Mouse (Mus musculus) forebrain, embryonic 13.5 days (tissue): ENCODE results near the gene Cd46. TPM values are rescaled to one million over a fixed set of nuclear protein-coding genes. Genes with fewer than 3 reads are reported as not detected.
A peak's percentile ranks its signal among the peaks of the same experiment; 100 is the strongest.

Experiments
- ATAC-seq: fragments of 200-750 bp; cut with Nextera tagmentation; 2 replicates; pipeline ENCODE4 v1.8.0; 2017
- H3K27ac ChIP-seq: fragments of 300-500 bp; sonication (generic); 2 replicates; pipeline ENCODE4 v1.5.1; 2015; ENCODE audit warnings: inconsistent platforms, mild to moderate bottlenecking, moderate library complexity
- H3K27me3 ChIP-seq: fragments of 300-500 bp; sonication (generic); 2 replicates; pipeline ENCODE4 v1.6.1; 2015; ENCODE audit warnings: mild to moderate bottlenecking, inconsistent platforms
- H3K36me3 ChIP-seq: fragments of 300-500 bp; sonication (generic); 2 replicates; pipeline ENCODE4 v1.6.1; 2015; ENCODE audit warnings: mild to moderate bottlenecking, inconsistent platforms; ENCODE audit not compliant: poor library complexity, severe bottlenecking
- H3K4me1 ChIP-seq: fragments of 300-500 bp; sonication (generic); 2 replicates; pipeline ENCODE4 v1.6.1; 2015; ENCODE audit warnings: inconsistent platforms
- H3K4me2 ChIP-seq: fragments of 300-500 bp; sonication (generic); 2 replicates; pipeline ENCODE4 v1.6.1; 2015; ENCODE audit warnings: inconsistent platforms, mild to moderate bottlenecking, moderate library complexity
- H3K4me3 ChIP-seq: fragments of 300-500 bp; sonication (generic); 2 replicates; pipeline ENCODE4 v1.5.1; 2015; ENCODE audit warnings: mild to moderate bottlenecking, inconsistent platforms
- H3K9ac ChIP-seq: fragments of 300-500 bp; sonication (generic); 2 replicates; pipeline ENCODE4 v1.6.1; 2015; ENCODE audit warnings: mild to moderate bottlenecking, inconsistent platforms
- H3K9me3 ChIP-seq: fragments of 300-500 bp; sonication (generic); replicated peaks from 2 replicates; pipeline ENCODE4 v1.6.1; 2016; ENCODE audit warnings: inconsistent platforms
- WGBS: fragments of 180-500 bp; shearing (Covaris S2); methylation state at CpG from one replicate; pipeline ENCODE4 v1.1.7; 2015; 5-methylcytosine and 5-hydroxymethylcytosine counted together
- polyA plus RNA-seq: library from polyadenylated mRNA; unstranded; fragments of >200 nt; fragmentation: Nextera tagmentation; extraction: Ambion mirVana; gene quantifications from 2 replicates; pipeline ENCODE4 v1.2.1, GENCODE M21; 2015

Cd46 gene
- polyA plus RNA-seq, 1 experiment from 2014 or later, result 1.2 TPM

DNA sequence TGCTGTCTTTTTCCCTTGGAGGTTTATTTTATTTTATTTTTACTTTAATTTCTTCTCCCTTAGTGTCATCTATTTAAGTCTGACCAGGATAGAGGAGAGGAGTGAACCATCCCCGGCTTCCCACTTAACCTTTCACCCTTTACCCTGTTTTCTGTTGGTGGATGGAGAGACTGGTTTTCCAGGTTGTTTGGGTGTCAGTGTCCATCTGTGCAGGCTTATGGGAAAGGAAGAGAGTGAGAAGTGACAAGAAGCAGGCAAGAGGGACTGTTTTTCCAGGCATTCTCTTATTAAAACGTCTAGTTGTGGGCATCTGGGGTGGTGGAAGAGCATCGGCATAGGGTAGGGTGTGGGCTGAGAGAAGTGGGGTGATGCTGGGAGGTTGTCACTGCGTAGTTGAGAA, 74.4 kb downstream of the Cd46 start:
- Histone ChIP-seq H3K4me3 (no peak overlapping the region), H3K9ac (no peak overlapping the region), H3K27ac (no peak overlapping the region), H3K36me3 (no peaks in the 10 kb centered on the region), H3K27me3 (no peaks in the 10 kb centered on the region), H3K4me2 (no peak overlapping the region), H3K4me1 (peaks cover 3% of the 10 kb centered on the region; the same call in 1 of the 2 replicates), H3K9me3 (no peaks in the 10 kb centered on the region)
- ATAC-seq, result 0 out of 2 replicates have a peak, but pooled peaks have one; percentile 5
- 85% methylated on average over 4 of the region's 4 CpGs for WGBS

- no peak overlapping the region for H3K27ac ChIP-seq
- 67% methylated on average over 10 of the region's 11 CpGs for WGBS
- peak overlapping the region; percentile 35 for H3K4me2 ChIP-seq
- ATAC-seq, result peak; percentile 85
- H3K27me3 ChIP-seq, result no peaks in the 10 kb centered on the region
- H3K9me3 ChIP-seq, result no peaks in the 10 kb centered on the region
- peaks cover 3% of the 10 kb centered on the region; the same call in 1 of the 2 replicates for H3K4me1 ChIP-seq
- H3K4me3 ChIP-seq, result no peak overlapping the region
- no peaks in the 10 kb centered on the region for H3K36me3 ChIP-seq
- no peak overlapping the region for H3K9ac ChIP-seq
Observed at GRCm38 (mm10) chr1:195016811-195017501, 75.1 kb downstream of the Cd46 start.

- no peak for ATAC-seq
- WGBS, result 77% methylated on average over 1 of the region's 1 CpGs
- H3K9ac ChIP-seq, result no peak overlapping the region
Observed at GRCm38 (mm10) chr1:195015281-195015680, 76.8 kb downstream of the Cd46 start.

DNA sequence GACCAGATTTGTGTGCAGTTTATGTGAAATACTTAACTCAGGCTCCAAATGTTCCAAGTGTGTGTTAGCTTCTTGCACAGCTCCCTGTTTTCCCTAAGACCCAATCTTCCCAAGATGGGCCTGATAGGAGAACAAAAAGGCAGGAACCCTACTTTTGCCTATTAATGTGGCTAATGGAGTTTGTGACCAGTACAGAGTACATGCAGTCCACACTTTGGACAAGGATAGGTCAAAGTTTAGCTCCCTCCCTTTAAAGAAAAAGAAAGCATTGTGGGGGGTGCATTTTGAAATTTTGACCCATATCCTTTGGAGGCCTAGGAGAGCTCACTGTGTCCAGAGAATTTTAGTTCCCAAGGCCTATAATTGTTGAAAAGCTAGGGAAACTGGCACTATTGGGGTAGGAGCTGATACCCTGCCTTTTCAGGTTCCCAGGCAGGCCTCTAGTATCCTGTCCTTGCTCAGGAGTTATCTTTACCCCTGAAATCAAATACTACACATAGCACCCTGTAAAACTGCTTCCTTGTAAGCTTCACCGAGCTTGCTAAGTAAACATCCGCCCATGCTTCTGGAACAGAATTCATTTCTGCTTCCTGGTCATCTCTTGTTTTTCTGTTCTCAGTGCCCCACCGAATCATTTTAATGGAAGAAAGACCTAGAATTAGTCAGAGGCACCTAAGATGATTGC, 77.7 kb downstream of the Cd46 start:
- Histone ChIP-seq H3K27ac (no peak overlapping the region), H3K27me3 (no peaks in the 10 kb centered on the region), H3K9ac (no peak overlapping the region), H3K9me3 (no peaks in the 10 kb centered on the region), H3K4me3 (no peak overlapping the region), H3K4me1 (peaks cover 3% of the 10 kb centered on the region; the same call in 1 of the 2 replicates), H3K36me3 (no peaks in the 10 kb centered on the region), H3K4me2 (no peak overlapping the region)
- ATAC-seq, result no peak
- WGBS, result 91% methylated on average over 3 of the region's 3 CpGs

More at GRCm38 (mm10) chr1:195015281-195015680, 76.8 kb downstream of the Cd46 start:
- H3K27ac ChIP-seq, result no peak overlapping the region
- H3K36me3 ChIP-seq, result no peaks in the 10 kb centered on the region
- H3K9me3 ChIP-seq, result no peaks in the 10 kb centered on the region
- no peak overlapping the region for H3K4me3 ChIP-seq
- H3K4me2 ChIP-seq, result no peak overlapping the region
- H3K27me3 ChIP-seq, result no peaks in the 10 kb centered on the region
- H3K4me1 ChIP-seq, result peaks cover 3% of the 10 kb centered on the region; the same call in 1 of the 2 replicates

- Histone ChIP-seq H3K9me3 (no peaks in the 10 kb centered on the region), H3K36me3 (no peaks in the 10 kb centered on the region), H3K27ac (no peak overlapping the region), H3K9ac (no peak overlapping the region), H3K4me1 (peaks cover 3% of the 10 kb centered on the region; the same call in 1 of the 2 replicates), H3K27me3 (no peaks in the 10 kb centered on the region), H3K4me3 (no peak overlapping the region), H3K4me2 (no peak overlapping the region)
- WGBS, result 78% methylated on average over 2 of the region's 2 CpGs
- no peak for ATAC-seq
Observed at GRCm38 (mm10) chr1:195012531-195012930, 79.5 kb downstream of the Cd46 start.

DNA sequence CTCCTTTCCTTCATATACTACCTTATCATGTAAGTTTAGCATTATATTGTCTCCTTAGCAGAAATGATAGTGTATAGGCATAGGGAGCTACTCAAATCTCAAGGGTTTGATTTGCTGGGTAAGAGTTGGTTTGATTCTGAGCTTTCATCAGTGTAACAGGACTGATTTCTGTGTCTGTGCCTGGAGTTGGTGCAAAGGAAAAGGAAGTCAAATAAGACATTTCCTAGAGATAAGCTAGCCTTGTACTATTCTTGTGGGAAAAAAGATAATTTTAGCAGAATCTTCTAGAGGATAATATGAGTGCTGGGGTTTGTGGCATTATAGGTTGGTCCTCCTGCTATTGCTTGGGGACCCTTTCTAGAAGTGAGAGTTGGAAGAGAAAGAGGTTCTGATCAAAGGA, 85.8 kb downstream of the Cd46 start:
- Histone ChIP-seq H3K9ac (no peak overlapping the region), H3K4me1 (peaks cover 8% of the 10 kb centered on the region; the same call in 1 of the 2 replicates), H3K4me3 (no peak overlapping the region), H3K27ac (no peak overlapping the region), H3K4me2 (no peak overlapping the region), H3K36me3 (no peaks in the 10 kb centered on the region), H3K9me3 (no peaks in the 10 kb centered on the region), H3K27me3 (no peaks in the 10 kb centered on the region)
- ATAC-seq, result no peak

GRCm38 (mm10) chr1:195004194-195004593, 87.9 kb downstream of the Cd46 start:
- no peak overlapping the region for H3K4me3 ChIP-seq
- no peak for ATAC-seq

DNA sequence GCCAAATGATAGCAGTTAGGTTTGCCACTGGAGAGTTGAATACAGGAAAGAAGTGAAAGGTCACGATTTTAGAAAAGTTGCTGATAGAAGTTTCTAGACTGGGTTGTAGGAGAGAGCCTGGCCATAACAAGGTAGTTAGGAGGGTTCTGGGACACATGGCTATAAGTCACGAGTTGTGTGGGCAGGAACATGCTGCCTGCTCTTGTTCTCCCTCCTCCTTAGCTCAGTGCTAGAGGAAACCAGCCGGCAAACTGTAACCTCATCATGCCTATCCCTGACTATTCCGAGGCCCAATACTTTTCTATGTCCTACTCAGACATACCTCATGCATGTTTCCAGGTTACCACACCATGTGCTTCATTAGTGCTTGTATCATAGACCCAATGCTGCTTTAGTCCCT, 88.7 kb downstream of the Cd46 start:
- Histone ChIP-seq H3K27ac (no peak overlapping the region), H3K36me3 (no peaks in the 10 kb centered on the region), H3K9me3 (no peaks in the 10 kb centered on the region), H3K9ac (no peak overlapping the region), H3K4me3 (no peak overlapping the region), H3K4me1 (peaks cover 8% of the 10 kb centered on the region; the same call in 1 of the 2 replicates), H3K27me3 (no peaks in the 10 kb centered on the region), H3K4me2 (no peak overlapping the region)
- 84% methylated on average over 4 of the region's 4 CpGs for WGBS
- ATAC-seq, result no peak

More at GRCm38 (mm10) chr1:195004194-195004593, 87.9 kb downstream of the Cd46 start:
- WGBS, result 76% methylated on average over 1 of the region's 1 CpGs
- H3K36me3 ChIP-seq, result no peaks in the 10 kb centered on the region
- H3K4me2 ChIP-seq, result no peak overlapping the region
- H3K4me1 ChIP-seq, result peaks cover 8% of the 10 kb centered on the region; the same call in 1 of the 2 replicates
- H3K27ac ChIP-seq, result no peak overlapping the region
- no peaks in the 10 kb centered on the region for H3K9me3 ChIP-seq
- no peak overlapping the region for H3K9ac ChIP-seq
- H3K27me3 ChIP-seq, result no peaks in the 10 kb centered on the region

DNA sequence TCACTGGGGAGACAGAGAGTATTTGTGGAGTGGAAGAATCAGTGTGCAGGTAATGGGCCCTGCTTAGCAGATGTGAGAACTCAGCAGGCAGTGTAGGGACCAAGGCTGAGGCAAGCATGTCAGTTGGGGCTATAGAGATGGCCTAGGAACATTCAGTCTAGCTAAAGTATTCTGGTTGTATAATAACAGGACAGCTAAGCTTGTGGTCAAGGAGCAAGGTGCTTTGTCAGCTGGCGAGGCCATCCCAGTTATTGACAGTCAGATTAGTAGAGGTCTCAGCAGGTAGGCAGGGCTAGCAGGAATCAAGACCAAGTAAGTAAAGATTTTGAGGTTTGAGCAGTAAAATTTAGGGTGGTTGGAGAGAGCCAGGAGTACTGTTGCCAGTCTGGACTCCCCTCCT, 93.7 kb downstream of the Cd46 start:
- Histone ChIP-seq H3K4me2 (no peak overlapping the region), H3K9me3 (no peaks in the 10 kb centered on the region), H3K27ac (no peak overlapping the region), H3K36me3 (no peaks in the 10 kb centered on the region), H3K9ac (no peak overlapping the region), H3K4me1 (peaks cover under 1% of the 10 kb centered on the region; the same call in 1 of the 2 replicates), H3K4me3 (no peak overlapping the region), H3K27me3 (no peaks in the 10 kb centered on the region)
- WGBS, result 89% methylated on average over 1 of the region's 1 CpGs
- ATAC-seq, result no peak

DNA sequence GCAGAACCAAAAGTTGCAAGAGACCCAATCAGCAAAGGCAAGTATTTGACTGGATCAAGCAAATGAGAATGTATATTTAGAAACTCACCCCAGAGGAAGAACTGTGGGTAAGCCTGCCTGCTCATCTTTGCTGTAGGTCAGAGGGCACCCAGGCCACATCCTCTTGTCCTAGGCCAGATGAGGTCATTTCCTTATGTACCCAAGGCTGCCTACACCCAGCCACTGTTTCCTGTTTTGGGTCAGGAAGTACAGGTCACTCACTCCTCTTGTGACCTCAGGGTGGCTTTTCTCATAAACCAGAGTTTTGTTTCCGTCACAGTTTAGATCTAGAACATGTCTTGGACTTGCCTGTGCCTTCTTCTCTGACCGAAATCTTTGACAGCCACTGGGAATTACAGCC, 96.9 kb downstream of the Cd46 start:
- ATAC-seq, result no peak
- Histone ChIP-seq H3K4me1 (no peaks in the 10 kb centered on the region), H3K4me2 (no peak overlapping the region), H3K9me3 (no peaks in the 10 kb centered on the region), H3K4me3 (no peak overlapping the region), H3K27me3 (no peaks in the 10 kb centered on the region), H3K9ac (no peak overlapping the region), H3K36me3 (no peaks in the 10 kb centered on the region), H3K27ac (no peak overlapping the region)
- WGBS, result 94% methylated on average over 2 of the region's 2 CpGs

GRCm38 (mm10) chr1:194994262-194994661, 97.8 kb downstream of the Cd46 start:
- no peaks in the 10 kb centered on the region for H3K4me1 ChIP-seq
- 79% methylated on average over 5 of the region's 5 CpGs for WGBS
- H3K36me3 ChIP-seq, result no peaks in the 10 kb centered on the region
- no peak for ATAC-seq
- no peak overlapping the region for H3K4me2 ChIP-seq
- no peak overlapping the region for H3K27ac ChIP-seq
- no peak overlapping the region for H3K9ac ChIP-seq
- H3K9me3 ChIP-seq, result no peaks in the 10 kb centered on the region
- H3K4me3 ChIP-seq, result no peak overlapping the region
- no peaks in the 10 kb centered on the region for H3K27me3 ChIP-seq

- no peaks in the 10 kb centered on the region for H3K27me3 ChIP-seq
- no peaks in the 10 kb centered on the region for H3K4me1 ChIP-seq
- H3K36me3 ChIP-seq, result no peaks in the 10 kb centered on the region
- 90% methylated on average over 1 of the region's 1 CpGs for WGBS
- H3K9me3 ChIP-seq, result no peaks in the 10 kb centered on the region
- H3K4me3 ChIP-seq, result no peak overlapping the region
- no peak overlapping the region for H3K9ac ChIP-seq
- H3K27ac ChIP-seq, result no peak overlapping the region
- ATAC-seq, result no peak
- H3K4me2 ChIP-seq, result no peak overlapping the region
Observed at GRCm38 (mm10) chr1:194993409-194993988, 98.5 kb downstream of the Cd46 start.
